In genomic region chr4:132121674-132122073, GRCm38 (mm10) we compare ENCODE assay signal across 18 mouse cellular contexts. TPM values are rescaled to one million over a fixed set of nuclear protein-coding genes. Genes with fewer than 3 reads are reported as not detected.
DNase-seq lines count a peak whose midpoint lies in the region; ATAC-seq and TF ChIP-seq lines count a peak whose summit lies in the region.
"Had no signal": no experiment of that assay in that cellular context is flagged by ENCODE, and none has a peak within 500 bp of the region (broad histone marks: within the 10 kb centered on the region; RNA-seq: fewer than 3 reads in every experiment).

No protein-coding gene starts in this region.

- H3K4me3 ChIP-seq in heart, adult 2 months: no peak overlapping the region
- no peak overlapping the region for H3K4me3 ChIP-seq in lung, postnatal 0 days (ENCODE audit: low read depth, low read length)
- H3K4me3 ChIP-seq: limb, embryonic 10.5 days; midbrain, embryonic 15.5 days had no signal

- no peak overlapping the region for H3K9ac ChIP-seq in heart, adult 2 months (ENCODE audit: low read depth, low read length)
- no peak overlapping the region for H3K9ac ChIP-seq in lung, postnatal 0 days (replicated peaks; ENCODE audit: low read depth)
- H3K9ac ChIP-seq: midbrain, embryonic 15.5 days had no signal

- no peak for DNase-seq in heart, adult 2 months
- no peak for DNase-seq in heart, postnatal 10 days
- no peak for DNase-seq in lung, postnatal 0 days (ENCODE audit: low spot score)
- no peak for DNase-seq in lung, postnatal 14 days
- peak; percentile 44 for DNase-seq in ES-CJ7 (ENCODE audit: low read depth, low spot score)
- no peak for DNase-seq in cerebellum, adult 9-10 months
- DNase-seq: heart, postnatal 14 days; layer of hippocampus, adult 9-11 months; right cerebral cortex, adult 18-20 months had no signal

- no peaks in the 10 kb centered on the region for H3K36me3 ChIP-seq in heart, adult 2 months (ENCODE audit: control insufficient read depth, insufficient read depth, low read length)
- H3K36me3 ChIP-seq in lung, postnatal 0 days (ENCODE audit: insufficient read depth, low read length): no peaks in the 10 kb centered on the region
- H3K36me3 ChIP-seq: limb, embryonic 10.5 days; midbrain, embryonic 15.5 days had no signal

- no peak for TF ChIP-seq POLR2A in heart, adult 2 months (IDR thresholded peaks at IDR 0.05; ENCODE audit: insufficient read depth, low read depth, low read length)

- WGBS in heart, adult 2 months: 73% methylated on average over 5 of the region's 5 CpGs
- WGBS in lung, postnatal 0 days: 76% methylated on average over 5 of the region's 5 CpGs

- ATAC-seq in lung, postnatal 0 days: no peak
- 0 out of 2 replicates have a peak, but pooled peaks have one; percentile 34 for ATAC-seq in megakaryocyte progenitor cell, adult 5-6 weeks (replicated peaks; ENCODE audit: poor library complexity)
- ATAC-seq in erythroid progenitor cell, adult 5-6 weeks (replicated peaks; ENCODE audit: low FRiP score, poor library complexity, severe bottlenecking): no peak
- ATAC-seq: intestine, embryonic 16.5 days; midbrain, embryonic 15.5 days had no signal

- TF ChIP-seq CTCF in heart, adult 2 months (IDR thresholded peaks at IDR 0.05): peak; percentile 31; the same call in 1 of the 2 replicates
- peak; percentile 21 for TF ChIP-seq CTCF in lung, postnatal 0 days (IDR thresholded peaks at IDR 0.05)

- no peak overlapping the region for H3K27ac ChIP-seq in heart, adult 2 months
- H3K27ac ChIP-seq in lung, postnatal 0 days (ENCODE audit: low read length): no peak overlapping the region
- H3K27ac ChIP-seq: limb, embryonic 10.5 days; midbrain, embryonic 15.5 days had no signal

- TF ChIP-seq EP300 in heart, adult 2 months (IDR thresholded peaks at IDR 0.05; ENCODE audit: insufficient read depth, low read depth, low read length): no peak
- TF ChIP-seq EP300 in lung, postnatal 0 days (IDR thresholded peaks at IDR 0.05): no peak

- H3K4me2 ChIP-seq in lung, postnatal 0 days (replicated peaks; ENCODE audit: low read depth, low read length): no peak overlapping the region
- H3K4me2 ChIP-seq: midbrain, embryonic 15.5 days had no signal

- no peaks in the 10 kb centered on the region for H3K27me3 ChIP-seq in heart, adult 2 months (ENCODE audit: control insufficient read depth, insufficient read depth, low read length)
- H3K27me3 ChIP-seq in lung, postnatal 0 days (replicated peaks; ENCODE audit: insufficient read depth, low read length): no peaks in the 10 kb centered on the region
- H3K27me3 ChIP-seq: midbrain, embryonic 15.5 days had no signal

- no peaks in the 10 kb centered on the region for H3K4me1 ChIP-seq in heart, adult 2 months (ENCODE audit: control insufficient read depth, insufficient read depth, low read length)
- no peaks in the 10 kb centered on the region for H3K4me1 ChIP-seq in lung, postnatal 0 days (ENCODE audit: insufficient read depth, low read depth, low read length)
- H3K4me1 ChIP-seq: limb, embryonic 10.5 days; midbrain, embryonic 15.5 days had no signal

- H3K9me3 ChIP-seq in lung, postnatal 0 days (ENCODE audit: low read length): no peaks in the 10 kb centered on the region
- H3K9me3 ChIP-seq: limb, embryonic 10.5 days; midbrain, embryonic 15.5 days had no signal

- intact Hi-C loops in heart, adult 2 months (cut with DNase I): no loop called here
- intact Hi-C loops in heart, postnatal 10 days (cut with DNase I): no loop called here

- no peaks in the 10 kb centered on the region for H3K79me2 ChIP-seq in heart, adult 2 months (replicated peaks; ENCODE audit: control insufficient read depth, insufficient read depth, low read length)

RNA-seq across cellular contexts. Expression of gene Oprd1, which starts 22.6 kb away (rescaled TPM):
- total RNA-seq in heart, adult 2 months (2021): under 1 TPM; 0.20 to 0.21 TPM
- polyA plus RNA-seq in heart, adult 2 months (2012; rRNA removed): 0.43 and 0.64 TPM in 2 replicates
- under 1 TPM; 0.24 to 0.30 TPM for total RNA-seq in heart, postnatal 10 days (2021)
- not detected in 2 replicates for polyA plus RNA-seq in lung, postnatal 0 days (2015; fragmentation: Nextera tagmentation; extraction: Ambion mirVana)
- total RNA-seq in megakaryocyte progenitor cell, adult 5-6 weeks (2015): not detected in 2 replicates
- total RNA-seq in megakaryocyte progenitor cell, adult 5-6 weeks (2017): not detected in 2 replicates
- not detected in 2 replicates for total RNA-seq in erythroid progenitor cell, adult 5-6 weeks (2015; ENCODE audit: low replicate concordance)
- total RNA-seq in erythroid progenitor cell, adult 5-6 weeks (2017; ENCODE audit: low replicate concordance): not detected in 2 replicates
- total RNA-seq: CH12.LX; common myeloid progenitor, adult 5-6 weeks; granulocyte monocyte progenitor cell, adult 5-6 weeks had no signal

RNA-seq across cellular contexts. Expression of gene Epb41, which starts 46.6 kb away (rescaled TPM):
- 100 to 1,000 TPM; 128 to 256 TPM for total RNA-seq in heart, adult 2 months (2021)
- polyA plus RNA-seq in heart, adult 2 months (2012; rRNA removed): 58.7 and 62.5 TPM in 2 replicates
- 100 to 1,000 TPM in 1 of 2 experiments, 10 to 100 TPM in 1; 86.0 to 131 TPM for total RNA-seq in heart, postnatal 10 days (2021)
- polyA plus RNA-seq in lung, postnatal 0 days (2015; fragmentation: Nextera tagmentation; extraction: Ambion mirVana): 29.9 and 32.5 TPM in 2 replicates
- 42.5 and 53.5 TPM in 2 replicates for total RNA-seq in megakaryocyte progenitor cell, adult 5-6 weeks (2015)
- 49.7 and 78.9 TPM in 2 replicates for total RNA-seq in megakaryocyte progenitor cell, adult 5-6 weeks (2017)
- 679 and 755 TPM in 2 replicates for total RNA-seq in erythroid progenitor cell, adult 5-6 weeks (2015; ENCODE audit: low replicate concordance)
- total RNA-seq in erythroid progenitor cell, adult 5-6 weeks (2017; ENCODE audit: low replicate concordance): 876 and 895 TPM in 2 replicates

RNA-seq across cellular contexts. Expression of gene Gm10300, which starts 47.2 kb away (rescaled TPM):
- total RNA-seq in heart, adult 2 months (2021): under 1 TPM; 0.11 to 0.13 TPM
- 0.08 and 0.12 TPM in 2 replicates for polyA plus RNA-seq in heart, adult 2 months (2012; rRNA removed)
- under 1 TPM in 1 of 2 experiments, not detected in 1; 0.10 TPM for total RNA-seq in heart, postnatal 10 days (2021)
- 0.15 and 0.18 TPM in 2 replicates for polyA plus RNA-seq in lung, postnatal 0 days (2015; fragmentation: Nextera tagmentation; extraction: Ambion mirVana)
- total RNA-seq in megakaryocyte progenitor cell, adult 5-6 weeks (2015): 0.07 and 0.34 TPM in 2 replicates
- total RNA-seq in megakaryocyte progenitor cell, adult 5-6 weeks (2017): 0.50 and 0.61 TPM in 2 replicates
- total RNA-seq in erythroid progenitor cell, adult 5-6 weeks (2015; ENCODE audit: low replicate concordance): not detected in 2 replicates
- total RNA-seq in erythroid progenitor cell, adult 5-6 weeks (2017; ENCODE audit: low replicate concordance): 0.64 and 1.4 TPM in 2 replicates
- polyA plus RNA-seq: intestine, embryonic 16.5 days; limb, embryonic 10.5 days; midbrain, embryonic 15.5 days; neural tube, embryonic 14.5 days had no signal
